Mouse (Mus musculus): Measurements from ENCODE around the gene Mea1. TPM values are rescaled to one million over a fixed set of nuclear protein-coding genes. Genes with fewer than 3 reads are reported as not detected.

Gene Mea1
- total RNA-seq (2021): 10 to 100 TPM; 45.3 to 54.7 TPM
- long read RNA-seq, experiment 1, transcript Mea1-206 (4 exons, 945 nt): major isoform, 36 of 56 reads
- long read RNA-seq, experiment 1, partial matches to known transcripts: 4 of 56 reads
- long read RNA-seq, experiment 1, other reads (novel, unspliced or antisense): 10 of 56 reads
- long read RNA-seq, experiment 2, transcript Mea1-206 (4 exons, 945 nt): major isoform, 24 of 47 reads
- long read RNA-seq, experiment 2, partial matches to known transcripts: 0 of 47 reads
- long read RNA-seq, experiment 2, other reads (novel, unspliced or antisense): 17 of 47 reads

DNA sequence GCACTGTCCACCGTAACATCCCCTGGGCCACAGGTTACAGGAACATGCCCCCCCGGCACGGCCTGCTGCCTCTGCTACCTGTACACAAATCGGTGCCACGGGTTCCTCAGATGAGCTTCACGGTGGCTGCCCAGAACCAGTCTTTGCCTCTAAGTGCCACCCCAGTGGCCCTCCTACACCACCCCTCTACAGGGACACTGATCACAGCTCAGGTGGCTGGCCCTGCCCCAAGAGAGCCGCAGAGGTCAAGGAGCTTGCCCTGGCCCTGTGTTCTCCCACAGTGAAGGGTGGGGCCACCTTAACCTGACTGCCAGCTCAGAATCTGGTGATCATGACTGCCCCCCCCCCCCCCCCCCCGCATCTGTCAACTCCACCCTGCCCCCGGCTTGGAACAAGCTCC lies at the start of gene Mea1:
TSS of gene Mea1 (plus strand) at position 378 of the 400 bp plus-strand sequence.
- DNase-seq: peak; percentile 79

DNA sequence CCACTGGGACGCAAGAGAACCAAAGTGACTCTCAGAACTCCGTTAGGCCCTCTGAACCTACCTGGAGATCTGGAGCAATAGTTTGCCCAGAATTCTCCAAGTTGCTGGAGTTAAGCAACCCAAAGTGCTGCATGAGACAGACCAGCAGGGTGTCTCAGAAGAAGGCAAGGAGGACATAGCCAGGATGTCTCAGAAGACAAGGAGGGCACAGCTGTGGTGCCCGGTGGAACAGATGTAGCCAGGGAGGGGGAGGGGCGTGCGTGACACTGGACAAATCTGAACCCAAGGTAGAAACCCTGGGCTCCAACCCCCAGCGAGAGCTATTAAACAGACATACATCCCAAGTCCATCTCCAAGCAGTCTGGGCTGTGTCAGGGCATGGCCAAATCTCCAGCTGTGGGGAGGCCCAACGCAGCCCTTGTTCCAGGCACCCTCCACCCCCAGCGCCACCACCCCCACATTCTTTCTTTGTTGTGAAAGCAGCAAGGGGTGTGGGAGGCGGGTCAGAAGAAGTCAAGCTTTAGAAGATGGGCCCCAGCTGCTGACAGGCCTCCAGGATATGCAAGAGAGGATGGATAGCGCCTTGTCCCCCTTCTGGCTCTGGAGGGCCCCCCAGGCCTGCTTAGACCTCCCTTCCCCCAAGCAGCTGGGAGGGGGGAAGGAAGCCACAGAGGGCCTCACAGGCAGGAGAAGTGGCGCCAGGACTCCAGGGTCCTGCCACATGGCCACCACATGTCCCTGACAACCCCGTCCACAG lies 48.7 kb upstream of the Mea1 start:
- DNase-seq: no peak

DNA sequence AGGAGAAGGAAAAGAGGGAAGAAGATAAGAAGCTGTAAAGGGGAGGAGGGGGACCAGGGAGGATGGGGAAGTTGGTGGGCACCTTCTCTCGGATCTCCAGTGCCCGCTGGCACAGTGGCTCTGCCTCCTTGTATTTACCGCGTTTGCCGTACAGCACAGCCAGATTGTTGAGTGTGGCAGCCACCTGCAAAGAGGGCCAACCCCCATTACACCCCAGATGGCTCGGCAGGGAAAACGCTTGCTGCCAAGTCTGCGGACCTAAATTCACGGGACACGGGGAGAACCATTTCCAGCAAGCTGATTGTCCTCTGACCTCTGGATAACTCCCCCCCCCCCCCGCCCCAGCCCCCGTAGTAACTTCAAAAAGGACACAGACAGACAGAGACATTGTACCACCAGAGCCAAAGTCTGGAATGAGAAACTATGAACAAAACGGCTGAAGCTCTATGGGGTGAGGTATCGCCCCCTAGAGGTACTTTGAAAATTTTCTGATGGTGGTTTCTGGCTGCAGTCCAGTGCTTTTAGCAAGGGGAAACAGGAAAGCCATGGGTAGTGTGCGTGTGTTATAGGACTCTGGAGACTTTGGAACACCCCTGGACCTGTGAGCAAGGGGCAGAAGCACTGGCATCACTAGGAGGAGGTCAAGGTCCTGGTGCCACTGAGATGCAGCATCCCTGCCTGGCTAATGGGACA lies 41.6 kb upstream of the Mea1 start:
- peak; percentile 42 for DNase-seq

DNA sequence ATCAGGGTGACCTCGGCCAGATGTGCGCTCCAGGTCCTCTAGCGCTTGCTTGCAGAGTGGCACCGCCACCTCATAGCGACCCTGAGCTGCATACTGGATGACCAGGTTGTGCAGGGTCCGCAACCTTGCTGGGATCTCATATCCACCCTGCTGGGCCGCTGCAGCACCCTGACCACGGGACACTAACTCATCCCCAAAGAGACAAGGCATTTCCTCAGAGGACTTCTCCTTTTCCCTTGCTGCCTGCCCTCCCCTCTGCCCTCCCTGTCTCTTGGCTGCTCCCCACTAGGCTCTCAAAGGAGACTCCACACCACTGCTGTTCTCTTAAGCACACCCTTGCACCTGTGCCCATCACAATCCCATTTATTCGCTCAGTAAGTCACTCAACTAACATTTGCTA lies 38.7 kb upstream of the Mea1 start:
- no peak for DNase-seq

- no peak for DNase-seq
These were observed 36.5 kb upstream of the Mea1 start for GRCm38 (mm10) chr17:46642060-46642459.

DNA sequence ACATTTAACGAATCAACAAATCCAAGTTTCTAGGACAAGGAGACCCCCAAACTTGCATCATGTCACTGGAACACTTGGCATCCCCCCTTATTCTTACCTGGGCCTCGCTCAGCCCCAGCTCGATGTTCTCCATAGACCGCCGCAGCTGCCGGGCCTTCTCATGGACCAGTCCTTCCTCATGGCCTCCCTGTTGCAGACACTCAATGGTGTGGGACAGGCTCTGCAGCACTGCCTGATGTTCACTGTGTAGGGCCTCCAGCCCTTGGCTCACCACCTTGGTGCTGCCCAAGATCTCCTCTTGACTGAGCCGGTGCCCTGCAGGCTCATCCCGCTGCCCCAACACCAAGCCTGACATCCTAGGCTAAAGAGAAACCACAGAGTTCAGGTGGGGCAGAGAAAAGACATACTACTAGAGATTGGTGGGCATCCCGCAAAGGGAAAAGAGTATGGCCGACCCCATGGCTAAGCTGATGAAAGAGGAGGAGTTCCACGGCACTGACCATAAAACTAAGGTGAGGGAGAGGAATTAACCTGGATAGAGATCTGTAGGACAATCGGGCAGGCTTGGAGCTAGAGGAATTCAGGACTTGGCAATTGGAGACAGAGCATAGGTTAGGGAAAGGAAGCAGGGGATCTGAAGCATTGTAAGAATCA lies 34.3 kb upstream of the Mea1 start:
- no peak for DNase-seq

DNA sequence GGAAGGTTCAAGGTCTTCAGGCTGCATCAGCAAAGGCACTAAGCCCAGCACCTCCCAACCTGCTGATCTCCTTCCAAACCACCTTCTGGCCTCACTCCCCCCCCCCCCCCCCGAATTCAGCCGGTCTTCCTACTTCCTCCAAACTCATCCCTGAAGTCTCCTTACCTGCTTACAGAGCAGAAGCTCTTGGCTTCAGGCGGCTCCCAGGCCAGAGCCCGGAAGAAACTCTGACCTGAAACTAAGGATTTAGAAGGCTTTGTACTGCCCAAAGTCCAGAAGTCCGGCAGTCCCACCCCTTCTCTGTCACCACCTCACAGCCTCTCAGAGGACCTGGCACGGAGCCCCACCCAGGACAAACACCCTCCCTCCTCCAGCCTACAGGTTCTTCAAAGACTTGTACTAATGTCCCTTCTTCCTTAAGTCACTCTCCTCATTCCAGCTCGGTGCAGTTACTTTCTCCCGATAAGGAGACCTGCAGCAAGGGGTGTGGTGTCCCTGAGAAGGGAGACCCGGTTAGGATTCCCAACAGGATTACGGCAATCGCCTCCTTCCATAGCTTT lies 33.6 kb upstream of the Mea1 start:
- no peak for DNase-seq

GRCm38 (mm10) chr17:46645561-46646321 lies 32.9 kb upstream of the Mea1 start, which contains the start of the genes Klc4 and Mrpl2:
Gene Klc4 (minus strand): TSS chr17:46646022.
Gene Mrpl2 (plus strand): TSS chr17:46646229.
- DNase-seq: peak; percentile 98

GRCm38 (mm10) chr17:46646322-46646662 lies 32.3 kb upstream of the Mea1 start:
- no peak for DNase-seq

- no peak for DNase-seq
These were observed 31.3 kb upstream of the Mea1 start for GRCm38 (mm10) chr17:46647279-46647678.

- no peak for DNase-seq
These were observed 30.2 kb upstream of the Mea1 start for GRCm38 (mm10) chr17:46648436-46648835.

GRCm38 (mm10) chr17:46649811-46650210 lies 28.8 kb upstream of the Mea1 start:
- DNase-seq: no peak

DNA sequence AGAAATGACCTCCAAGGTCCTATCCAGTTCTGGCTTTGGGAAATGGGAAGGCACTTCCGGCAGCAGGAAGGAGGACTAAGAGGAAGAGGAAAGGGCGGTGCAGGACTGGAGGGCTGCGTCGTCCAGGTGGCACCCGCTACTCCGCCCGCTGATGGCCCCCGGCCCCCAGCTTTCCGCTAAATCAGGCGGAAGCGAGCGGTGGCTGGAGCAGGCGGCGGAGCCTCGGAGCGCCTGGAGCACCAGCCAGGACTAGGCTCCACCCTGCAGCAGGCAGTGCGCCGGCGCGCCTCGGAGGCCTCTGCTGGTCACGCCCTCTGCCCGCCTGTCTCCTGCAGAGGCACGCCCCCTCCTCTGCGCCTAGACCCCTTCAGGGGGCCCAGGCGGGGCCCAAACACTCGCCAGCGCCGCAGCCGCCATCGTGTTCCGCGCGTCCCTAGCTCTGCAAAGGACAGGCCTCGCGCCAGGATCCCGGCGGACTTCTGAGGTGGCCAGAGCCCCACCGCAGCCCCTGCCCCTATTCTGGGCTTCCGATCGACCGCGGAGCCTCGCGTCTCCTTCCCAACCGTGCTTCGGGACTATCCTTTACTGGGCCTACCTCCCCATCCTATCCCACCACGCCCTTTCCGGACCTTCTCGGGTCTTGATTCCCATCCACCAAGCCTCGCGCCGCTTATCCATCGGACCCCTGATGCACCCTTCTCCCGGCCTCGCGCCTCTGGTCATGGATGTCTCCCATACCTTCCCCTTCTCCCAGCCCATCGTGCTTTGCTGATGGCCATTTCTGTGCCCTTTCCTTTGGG lies 28.2 kb upstream of the Mea1 start, which contains the start of gene Cul7:
TSS of gene Cul7 (plus strand) at position 106 of the 800 bp plus-strand sequence.
- peak; percentile 95 for DNase-seq

- no peak for DNase-seq
These were observed 27.3 kb upstream of the Mea1 start for GRCm38 (mm10) chr17:46651292-46651691.

GRCm38 (mm10) chr17:46651755-46652547 lies 26.6 kb upstream of the Mea1 start:
- no peak for DNase-seq

DNA sequence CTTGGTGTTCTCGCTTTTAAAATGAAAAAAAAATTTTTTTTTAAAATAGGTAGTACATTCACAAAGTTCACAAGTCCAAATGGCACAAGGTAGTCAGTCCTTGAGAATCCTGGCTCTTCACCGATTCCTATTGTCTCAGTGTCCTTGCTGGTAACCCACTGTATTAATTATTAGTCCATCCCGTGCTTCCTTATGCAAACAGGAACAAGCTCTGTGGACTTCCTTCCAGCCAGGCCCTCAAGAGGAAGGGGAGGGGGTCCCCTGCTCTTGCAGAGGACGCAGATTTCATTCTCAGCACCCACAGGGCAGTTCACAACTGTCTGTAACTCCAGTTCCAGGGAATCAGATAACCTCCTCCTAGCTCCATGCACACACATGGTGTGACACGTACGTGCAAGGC lies 22.5 kb upstream of the Mea1 start:
- DNase-seq: no peak

GRCm38 (mm10) chr17:46661351-46661750 lies 17.2 kb upstream of the Mea1 start:
- DNase-seq: no peak

DNA sequence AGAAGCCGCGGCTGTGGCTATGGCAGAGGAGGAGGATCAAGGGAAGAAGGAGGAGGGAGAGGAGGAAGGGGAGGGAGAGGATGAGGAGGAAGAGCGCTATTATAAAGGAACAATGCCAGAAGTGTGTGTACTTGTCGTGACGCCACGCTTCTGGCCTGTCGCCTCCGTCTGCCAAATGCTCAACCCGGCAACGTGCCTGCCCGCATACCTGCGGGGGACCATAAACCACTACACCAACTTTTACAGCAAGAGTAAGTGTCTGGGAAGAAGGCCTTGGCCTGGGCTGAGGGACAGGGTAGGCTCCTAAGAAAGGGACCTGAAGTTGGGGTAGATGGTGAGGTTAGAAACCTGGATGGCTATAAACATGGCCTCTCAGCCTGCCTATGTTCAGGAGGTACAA lies 16.6 kb upstream of the Mea1 start:
- no peak for DNase-seq

GRCm38 (mm10) chr17:46662730-46663129 lies 15.9 kb upstream of the Mea1 start:
- DNase-seq: peak; percentile 64

DNA sequence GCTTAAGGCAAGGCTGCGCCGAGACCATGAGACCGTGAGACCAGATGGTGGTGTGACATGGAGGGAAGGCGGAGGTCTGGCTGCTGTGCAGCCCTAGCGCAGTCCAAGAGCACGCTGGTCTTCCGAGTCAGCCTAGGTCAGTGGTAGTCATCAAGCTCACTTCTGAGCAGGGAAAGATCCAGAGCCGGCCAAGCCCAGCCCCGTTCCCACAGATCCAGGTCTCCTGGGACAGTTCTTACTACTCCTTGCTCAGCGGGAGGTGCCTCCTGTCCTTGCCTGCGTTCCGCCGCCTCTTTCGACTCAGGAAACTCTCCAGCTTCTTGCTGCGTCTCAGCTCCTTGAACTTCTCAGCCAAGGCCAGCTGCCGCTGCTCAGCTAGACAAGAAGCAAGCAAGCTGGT lies 10.9 kb upstream of the Mea1 start:
- no peak for DNase-seq

Data from gastrocnemius, postnatal 25 days (tissue).